Mouse (Mus musculus) thymus, adult 2 months (tissue): ENCODE measurements at regions not wholly inside any gene's neighbourhood (a gene's known extent, or its start where the extent isn't known, plus 50 kb on each side); places are given as distances from the start of the nearest gene placed in this dataset.

Source experiments
- CTCF ChIP-seq: fragments of 200-500 bp; IDR thresholded peaks from 2 replicates; pipeline ENCODE4 v1.5.1; 2012; ENCODE audit warnings: mild to moderate bottlenecking, control low read depth, low read length, moderate library complexity, borderline replicate concordance; ENCODE audit not compliant: control insufficient read depth, poor library complexity, insufficient read depth; ENCODE audit errors: extremely low read depth
- POLR2A ChIP-seq: fragments of 200-500 bp; IDR thresholded peaks from 2 replicates; pipeline ENCODE4 v1.6.1; 2012; ENCODE audit warnings: mild to moderate bottlenecking, low read length, control low read depth, moderate library complexity; ENCODE audit not compliant: control insufficient read depth, poor library complexity, insufficient read depth; ENCODE audit errors: extremely low read depth

- no peak for TF ChIP-seq CTCF
- TF ChIP-seq POLR2A: no peak
Measured at GRCm38 (mm10) chr9:61225882-61226281, 146.3 kb upstream of the Tle3 start.
